Mouse (Mus musculus) neural tube, embryonic 11.5 days (tissue): ENCODE measurements around the gene Nbeal2. TPM values are rescaled to one million over a fixed set of nuclear protein-coding genes. Genes with fewer than 3 reads are reported as not detected.
A peak's percentile ranks its signal among the peaks of the same experiment; 100 is the strongest.

Experiments
- ATAC-seq: fragments of 200-750 bp; cut with Nextera tagmentation; 2 replicates; pipeline ENCODE4 v1.8.0; 2017; ENCODE audit warnings: moderate number of reproducible peaks, mild to moderate bottlenecking, moderate TSS enrichment, moderate library complexity; ENCODE audit not compliant: insufficient read depth, low FRiP score, low TSS enrichment
- DNase-seq: peaks from one replicate; pipeline ENCODE4 v3.0.0-alpha.2; 2015; ENCODE audit warnings: low spot score
- H3K27ac ChIP-seq: fragments of 300-500 bp; sonication (generic); 2 replicates; pipeline ENCODE4 v1.5.1; 2014; ENCODE audit warnings: low read depth, mild to moderate bottlenecking, low read length
- H3K27me3 ChIP-seq: fragments of 300-500 bp; sonication (generic); 2 replicates; pipeline ENCODE4 v1.6.1; 2014; ENCODE audit warnings: mild to moderate bottlenecking, low read length, mixed read lengths; ENCODE audit not compliant: control insufficient read depth, insufficient read depth
- H3K36me3 ChIP-seq: fragments of 300-500 bp; sonication (generic); 2 replicates; pipeline ENCODE4 v1.6.1; 2014; ENCODE audit warnings: mild to moderate bottlenecking, low read length, moderate library complexity, mixed read lengths; ENCODE audit not compliant: control insufficient read depth, insufficient read depth
- H3K4me1 ChIP-seq: fragments of 300-500 bp; sonication (generic); 2 replicates; pipeline ENCODE4 v1.6.1; 2014; ENCODE audit warnings: low read length, mixed read lengths; ENCODE audit not compliant: control insufficient read depth, insufficient read depth
- H3K4me2 ChIP-seq: fragments of 300-500 bp; sonication (generic); 2 replicates; pipeline ENCODE4 v1.6.1; 2014; ENCODE audit warnings: low read depth, mild to moderate bottlenecking, moderate library complexity
- H3K4me3 ChIP-seq: fragments of 300-500 bp; sonication (generic); 2 replicates; pipeline ENCODE4 v1.5.1; 2014; ENCODE audit warnings: low read depth, low read length
- H3K9ac ChIP-seq: fragments of 300-500 bp; sonication (generic); 2 replicates; pipeline ENCODE4 v1.6.1; 2014; ENCODE audit warnings: mild to moderate bottlenecking, low read length
- H3K9me3 ChIP-seq: fragments of 300-500 bp; sonication (generic); 2 replicates; pipeline ENCODE4 v1.6.1; 2016; ENCODE audit warnings: low read length; ENCODE audit not compliant: control insufficient read depth
- WGBS: fragments of 180-500 bp; shearing (Covaris S2); extraction: QIAGEN DNeasy Blood & Tissue Kit; methylation state at CpG from one replicate; pipeline ENCODE4 v1.1.7; 2014; 5-methylcytosine and 5-hydroxymethylcytosine counted together
- polyA plus RNA-seq: library from polyadenylated mRNA; unstranded; fragments of >200 nt; fragmentation: Nextera tagmentation; extraction: Ambion mirVana; gene quantifications from 2 replicates; pipeline ENCODE4 v1.2.1, GENCODE M21; 2014

Gene Nbeal2
- polyA plus RNA-seq, 1 experiment from 2014 or later, result 1.1 TPM

DNA sequence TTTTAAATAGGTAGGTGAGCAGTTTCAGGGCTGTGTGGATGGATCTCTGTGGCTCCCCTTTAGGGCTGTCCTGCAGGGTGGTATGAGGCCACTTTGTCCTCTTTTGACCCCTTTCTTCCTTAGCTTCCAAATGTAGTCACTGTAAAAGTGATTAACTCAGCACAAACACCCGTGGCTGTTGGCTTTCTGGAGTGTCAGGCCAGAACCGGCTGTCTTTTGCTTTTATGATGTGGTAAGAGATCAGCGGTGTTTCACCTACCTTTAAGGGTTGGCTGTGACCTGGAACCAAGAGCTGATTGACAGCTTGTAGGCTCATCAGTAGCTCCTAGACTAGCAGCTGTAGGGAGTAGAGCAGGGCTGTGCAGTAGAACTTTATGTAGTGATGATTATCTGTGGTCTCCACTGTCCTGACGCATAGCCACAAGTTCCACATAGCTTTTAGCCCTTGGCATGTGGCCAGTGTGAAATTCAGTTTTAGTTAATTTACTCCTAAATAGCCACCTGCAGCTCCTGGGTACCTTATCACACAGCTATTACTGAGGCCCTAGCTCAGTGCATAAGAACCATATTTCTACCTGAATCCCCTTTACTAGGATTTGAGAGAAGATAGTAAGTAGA lies 13.4 kb upstream of the Nbeal2 start:
- ATAC-seq (no peak), DNase-seq (no peak)
- no peaks in the 10 kb centered on the region for H3K27me3 ChIP-seq
- no peak overlapping the region for H3K27ac ChIP-seq
- no peak overlapping the region for H3K4me2 ChIP-seq
- no peak overlapping the region for H3K4me3 ChIP-seq
- no peak overlapping the region for H3K9ac ChIP-seq
- H3K4me1 ChIP-seq, result peaks cover 4% of the 10 kb centered on the region; the same call in 1 of the 2 replicates
- H3K9me3 ChIP-seq, result no peaks in the 10 kb centered on the region
- no peaks in the 10 kb centered on the region for H3K36me3 ChIP-seq
- WGBS, result 51% methylated on average over 4 of the region's 4 CpGs

DNA sequence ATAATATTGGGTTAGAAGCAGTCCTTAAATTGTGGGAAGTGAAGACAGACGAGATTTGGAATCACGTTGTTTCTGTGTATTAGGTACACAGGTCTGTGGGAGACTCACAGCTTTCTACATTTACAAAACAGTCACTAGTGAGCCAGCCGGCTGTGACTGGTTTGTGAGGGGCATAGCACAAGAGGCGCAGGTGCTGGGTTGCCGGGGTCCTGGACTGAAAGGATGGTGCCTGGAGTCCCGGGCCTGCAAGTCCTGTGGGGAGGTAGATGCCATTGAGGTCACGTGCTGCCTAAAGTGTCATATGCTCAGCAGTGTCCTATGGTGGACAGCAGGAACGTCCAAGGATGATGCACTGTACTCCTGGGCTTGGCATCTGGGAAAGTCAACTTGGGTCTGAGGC lies 12.4 kb upstream of the Nbeal2 start:
- Histone ChIP-seq H3K36me3 (no peaks in the 10 kb centered on the region), H3K9ac (no peak overlapping the region), H3K4me3 (no peak overlapping the region), H3K9me3 (no peaks in the 10 kb centered on the region), H3K4me1 (peaks cover 4% of the 10 kb centered on the region; the same call in 1 of the 2 replicates), H3K27ac (no peak overlapping the region), H3K27me3 (no peaks in the 10 kb centered on the region), H3K4me2 (0 out of 2 replicates have a peak overlapping the region, but pooled peaks have one; percentile 2)
- ATAC-seq (no peak), DNase-seq (no peak)
- 28% methylated on average over 8 of the region's 8 CpGs for WGBS

DNA sequence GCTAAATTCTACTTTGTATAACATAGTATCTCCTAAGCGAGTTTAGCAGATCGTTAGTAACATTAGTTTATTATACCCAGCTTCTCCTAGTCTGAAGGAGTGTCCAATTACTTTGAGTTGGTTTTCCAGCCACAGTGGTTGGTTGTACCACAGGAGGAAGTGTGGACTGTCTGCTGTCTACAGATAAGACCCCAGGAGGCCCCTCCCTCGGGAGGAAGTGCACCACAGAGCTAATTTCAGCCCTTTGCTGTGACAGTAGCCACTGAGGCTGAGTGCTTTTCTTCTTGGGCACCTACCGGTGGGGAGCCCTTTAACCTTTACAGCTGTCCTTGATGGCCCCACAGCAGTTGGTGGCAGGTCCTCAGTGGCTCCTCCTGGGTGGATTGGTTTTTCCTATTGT lies 12.0 kb upstream of the Nbeal2 start:
- Histone ChIP-seq H3K9ac (no peak overlapping the region), H3K4me3 (no peak overlapping the region), H3K9me3 (no peaks in the 10 kb centered on the region), H3K4me1 (peaks cover 4% of the 10 kb centered on the region; the same call in 1 of the 2 replicates), H3K27ac (no peak overlapping the region), H3K27me3 (no peaks in the 10 kb centered on the region), H3K36me3 (no peaks in the 10 kb centered on the region), H3K4me2 (0 out of 2 replicates have a peak overlapping the region, but pooled peaks have one; percentile 2)
- no peak for DNase-seq
- no peak for ATAC-seq
- WGBS, result 15% methylated on average over 4 of the region's 4 CpGs

DNA sequence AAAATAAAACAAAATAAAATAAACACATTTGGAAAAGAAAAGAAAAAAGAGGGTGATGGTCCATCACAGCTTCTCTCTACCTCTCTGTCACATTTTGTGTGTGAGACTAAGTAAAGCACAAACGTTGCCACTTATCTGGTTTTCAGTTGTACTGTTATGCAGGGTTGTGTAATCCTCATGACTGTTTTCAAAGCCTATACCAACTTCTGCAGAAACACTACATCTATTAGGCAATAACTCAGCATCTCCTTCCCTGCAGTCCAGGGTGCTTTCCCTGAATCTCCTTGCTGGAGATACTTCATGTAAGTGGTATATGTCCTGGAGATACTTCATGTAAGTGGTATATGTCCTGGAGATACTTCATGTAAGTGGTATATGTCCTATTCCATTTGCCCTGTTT lies 8.9 kb upstream of the Nbeal2 start:
- H3K4me3 ChIP-seq, result no peak overlapping the region
- H3K4me1 ChIP-seq, result peaks cover 4% of the 10 kb centered on the region
- WGBS, result 93% methylated on average over 1 of the region's 1 CpGs
- DNase-seq (no peak), ATAC-seq (no peak)
- no peaks in the 10 kb centered on the region for H3K27me3 ChIP-seq
- H3K4me2 ChIP-seq, result no peak overlapping the region
- no peak overlapping the region for H3K27ac ChIP-seq
- no peaks in the 10 kb centered on the region for H3K36me3 ChIP-seq
- H3K9ac ChIP-seq, result no peak overlapping the region
- no peaks in the 10 kb centered on the region for H3K9me3 ChIP-seq

DNA sequence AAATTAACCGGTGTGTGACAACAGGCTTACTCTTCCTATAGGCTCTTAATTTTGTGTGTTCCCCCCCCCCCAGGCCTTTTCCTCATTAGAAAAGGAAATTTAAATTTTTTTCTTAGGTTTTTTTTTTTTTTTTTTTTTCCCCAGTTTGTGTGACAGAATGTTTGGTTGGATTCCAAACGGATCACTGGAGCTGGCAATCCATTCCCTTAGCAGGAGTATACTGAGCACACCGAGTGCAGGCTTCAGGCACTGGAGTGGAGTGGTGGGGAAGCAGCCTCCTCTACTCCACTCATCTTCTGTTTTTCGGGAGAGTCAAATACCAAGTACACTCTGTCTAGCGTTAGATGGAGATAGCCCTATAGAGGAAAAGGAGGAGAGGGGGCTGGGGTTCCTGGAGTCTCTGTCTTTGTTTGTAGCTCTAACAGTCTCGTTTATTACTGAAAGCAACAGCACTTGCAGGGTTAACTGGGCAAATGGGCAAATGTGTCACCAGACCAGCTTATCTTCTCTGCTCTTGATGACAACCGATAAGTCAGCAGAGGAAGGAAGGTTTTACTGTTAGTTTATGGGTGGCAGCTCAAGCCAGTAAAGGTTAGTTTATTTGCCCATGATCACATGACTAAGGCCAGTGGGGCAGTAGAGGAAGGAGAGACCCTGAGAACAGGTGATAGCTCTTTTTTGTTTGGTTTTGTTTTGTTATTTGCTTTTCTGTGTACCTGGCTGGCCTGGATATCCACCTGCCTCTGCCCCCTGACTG lies 7.1 kb upstream of the Nbeal2 start:
- WGBS, result 81% methylated on average over 7 of the region's 7 CpGs
- DNase-seq, result no peak
- Histone ChIP-seq H3K36me3 (no peaks in the 10 kb centered on the region), H3K4me1 (peaks cover 9% of the 10 kb centered on the region), H3K27ac (no peak overlapping the region), H3K4me2 (no peak overlapping the region), H3K4me3 (no peak overlapping the region), H3K9me3 (no peaks in the 10 kb centered on the region), H3K9ac (no peak overlapping the region), H3K27me3 (no peaks in the 10 kb centered on the region)
- no peak for ATAC-seq

DNA sequence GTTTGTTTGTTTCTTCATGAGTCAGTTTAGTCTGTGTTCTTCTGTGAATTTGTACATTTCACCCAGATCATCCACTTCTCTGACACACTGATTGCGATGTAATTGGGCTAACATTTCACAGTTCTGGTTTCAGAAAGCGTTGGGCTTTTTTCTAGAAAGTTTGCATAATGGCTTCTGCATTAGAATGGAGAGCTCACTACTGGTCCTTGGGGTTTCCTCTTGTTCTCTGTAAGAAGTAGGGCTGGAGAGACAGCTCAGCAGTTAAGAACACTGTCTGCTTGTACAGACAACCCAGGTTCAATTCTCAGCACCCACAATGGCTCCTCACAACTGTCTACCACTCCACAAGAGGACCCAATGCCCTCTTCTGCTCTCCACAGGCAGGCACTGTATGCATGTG lies 6.2 kb upstream of the Nbeal2 start:
- no peak overlapping the region for H3K9ac ChIP-seq
- ATAC-seq, result no peak
- no peak overlapping the region for H3K27ac ChIP-seq
- WGBS, result 77% methylated on average over 2 of the region's 2 CpGs
- no peak for DNase-seq
- no peak overlapping the region for H3K4me2 ChIP-seq
- H3K9me3 ChIP-seq, result no peaks in the 10 kb centered on the region
- H3K4me1 ChIP-seq, result peaks cover 9% of the 10 kb centered on the region; the same call in 1 of the 2 replicates
- no peaks in the 10 kb centered on the region for H3K27me3 ChIP-seq
- H3K36me3 ChIP-seq, result no peaks in the 10 kb centered on the region
- H3K4me3 ChIP-seq, result no peak overlapping the region

DNA sequence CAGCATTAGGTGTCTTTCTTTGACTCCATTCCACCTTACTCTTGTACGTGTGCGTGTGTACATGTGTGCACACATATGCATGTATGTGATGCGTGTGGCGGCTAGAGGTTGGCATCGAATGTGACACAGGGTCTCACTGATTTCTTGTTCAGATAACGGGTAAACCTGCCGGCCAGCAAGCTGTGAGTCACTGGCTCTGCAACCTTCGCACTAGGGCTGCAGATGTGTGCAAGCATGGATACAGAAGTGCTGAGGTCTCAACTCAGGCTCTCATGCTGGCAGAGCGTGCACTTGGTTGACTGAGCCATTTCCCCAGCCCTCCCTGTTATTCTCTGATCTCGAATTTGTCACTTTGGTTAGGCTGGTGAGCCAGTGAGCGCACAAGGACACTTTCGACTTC lies 5.6 kb upstream of the Nbeal2 start:
- DNase-seq (no peak), ATAC-seq (no peak)
- WGBS, result 92% methylated on average over 12 of the region's 12 CpGs

DNA sequence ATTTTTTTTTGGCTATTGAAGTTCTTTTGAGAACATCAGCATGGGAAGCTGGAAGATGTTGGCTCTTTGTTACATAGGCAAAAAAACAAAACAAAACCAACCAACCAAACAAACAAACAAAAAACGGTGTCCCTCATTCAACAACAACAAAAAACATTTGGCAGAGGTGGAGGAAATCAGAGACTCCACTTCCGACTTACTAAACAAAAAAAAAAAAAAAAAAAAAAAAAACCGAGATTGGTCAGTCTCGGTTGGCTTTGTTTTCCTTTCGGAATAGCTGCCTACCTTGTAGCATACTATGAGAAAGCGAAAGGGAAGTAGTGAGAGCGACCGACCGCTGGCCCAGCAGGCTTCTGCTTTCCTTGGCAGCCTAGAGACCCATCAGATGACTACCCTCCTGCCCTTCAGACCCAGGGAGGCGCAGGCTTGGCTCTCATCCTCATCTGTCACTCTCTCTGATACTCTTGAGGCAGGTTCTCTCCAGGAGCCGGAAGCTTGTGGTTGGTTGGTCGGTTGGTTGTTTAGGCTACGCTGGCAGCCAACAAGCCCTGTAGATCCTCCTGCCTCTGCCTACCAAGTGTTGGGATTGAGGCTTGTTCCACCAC lies 3.6 kb upstream of the Nbeal2 start:
- no peaks in the 10 kb centered on the region for H3K9me3 ChIP-seq
- WGBS, result 85% methylated on average over 13 of the region's 13 CpGs
- no peak overlapping the region for H3K27ac ChIP-seq
- no peaks in the 10 kb centered on the region for H3K36me3 ChIP-seq
- H3K4me2 ChIP-seq, result peak overlapping the region; percentile 69
- no peak for ATAC-seq
- H3K9ac ChIP-seq, result peak overlapping the region; percentile 85
- peaks cover 12% of the 10 kb centered on the region for H3K27me3 ChIP-seq
- H3K4me3 ChIP-seq, result peak overlapping the region; percentile 72
- DNase-seq, result no peak
- H3K4me1 ChIP-seq, result peaks cover 24% of the 10 kb centered on the region

More for the DNA sequence above, 5.6 kb upstream of the Nbeal2 start:
- no peak overlapping the region for H3K4me3 ChIP-seq
- no peaks in the 10 kb centered on the region for H3K9me3 ChIP-seq
- no peak overlapping the region for H3K9ac ChIP-seq
- no peaks in the 10 kb centered on the region for H3K36me3 ChIP-seq
- no peak overlapping the region for H3K27ac ChIP-seq
- H3K4me1 ChIP-seq, result peaks cover 11% of the 10 kb centered on the region
- H3K4me2 ChIP-seq, result no peak overlapping the region
- no peaks in the 10 kb centered on the region for H3K27me3 ChIP-seq
